Mouse (Mus musculus): ENCODE data around the gene Hif3a. TPM values are rescaled to one million over a fixed set of nuclear protein-coding genes. Genes with fewer than 3 reads are reported as not detected.

The Hif3a gene
- polyA plus RNA-seq, 1 experiment from 2014 or later = 36.4 TPM

- no peak overlapping the region for H3K4me3 ChIP-seq
- H3K4me1 ChIP-seq (replicated peaks) = peaks cover 18% of the 10 kb centered on the region
- no peak overlapping the region for H3K4me2 ChIP-seq
- no peak overlapping the region for H3K9ac ChIP-seq
- no peaks in the 10 kb centered on the region for H3K9me3 ChIP-seq (replicated peaks)
- no peaks in the 10 kb centered on the region for H3K27me3 ChIP-seq
- no peak for ATAC-seq (replicated peaks; ENCODE audit: insufficient number of reproducible peaks, insufficient read depth, low FRiP score, low read depth)
- H3K27ac ChIP-seq = no peak overlapping the region
- no peaks in the 10 kb centered on the region for H3K36me3 ChIP-seq
These were observed 4.8 kb upstream of the Hif3a start for GRCm38 (mm10) chr7:17067000-17067399.

GRCm38 (mm10) chr7:17066412-17066811 is 4.2 kb upstream of the Hif3a start:
- Histone ChIP-seq H3K4me2 (no peak overlapping the region), H3K4me3 (no peak overlapping the region), H3K27me3 (no peaks in the 10 kb centered on the region), H3K9me3 (replicated peaks) (no peaks in the 10 kb centered on the region), H3K36me3 (no peaks in the 10 kb centered on the region), H3K27ac (no peak overlapping the region), H3K9ac (no peak overlapping the region), H3K4me1 (replicated peaks) (peaks cover 18% of the 10 kb centered on the region)
- 6% methylated on average over 2 of the region's 2 CpGs for WGBS
- no peak for ATAC-seq (replicated peaks; ENCODE audit: insufficient number of reproducible peaks, insufficient read depth, low FRiP score, low read depth)

GRCm38 (mm10) chr7:17065620-17066019 is 3.4 kb upstream of the Hif3a start:
- WGBS = 74% methylated on average over 9 of the region's 9 CpGs
- H3K9ac ChIP-seq = no peak overlapping the region
- no peak overlapping the region for H3K27ac ChIP-seq
- no peaks in the 10 kb centered on the region for H3K36me3 ChIP-seq
- no peaks in the 10 kb centered on the region for H3K9me3 ChIP-seq (replicated peaks)
- H3K4me3 ChIP-seq = no peak overlapping the region
- ATAC-seq (replicated peaks; ENCODE audit: insufficient number of reproducible peaks, insufficient read depth, low FRiP score, low read depth) = no peak
- H3K4me1 ChIP-seq (replicated peaks) = peaks cover 26% of the 10 kb centered on the region
- no peak overlapping the region for H3K4me2 ChIP-seq
- H3K27me3 ChIP-seq = no peaks in the 10 kb centered on the region

- Histone ChIP-seq H3K9ac (peak overlapping the region; percentile 77), H3K27ac (peak overlapping the region; percentile 96), H3K36me3 (no peaks in the 10 kb centered on the region), H3K4me2 (peak overlapping the region; percentile 71), H3K9me3 (replicated peaks) (no peaks in the 10 kb centered on the region), H3K27me3 (no peaks in the 10 kb centered on the region), H3K4me1 (replicated peaks) (peaks cover 49% of the 10 kb centered on the region), H3K4me3 (peak overlapping the region; percentile 78)
- no peak for ATAC-seq (replicated peaks; ENCODE audit: insufficient number of reproducible peaks, insufficient read depth, low FRiP score, low read depth)
- 11% methylated on average over 11 of the region's 11 CpGs for WGBS
These were observed 618 bp upstream of the Hif3a start for GRCm38 (mm10) chr7:17062845-17063244.

GRCm38 (mm10) chr7:17060782-17061605 is 1.2 kb downstream of the Hif3a start:
- H3K36me3 ChIP-seq = no peaks in the 10 kb centered on the region
- no peaks in the 10 kb centered on the region for H3K9me3 ChIP-seq (replicated peaks)
- peaks cover 58% of the 10 kb centered on the region for H3K4me1 ChIP-seq (replicated peaks)
- peak overlapping the region; percentile 71 for H3K4me2 ChIP-seq
- peak overlapping the region; percentile 96 for H3K27ac ChIP-seq
- no peaks in the 10 kb centered on the region for H3K27me3 ChIP-seq
- peak overlapping the region; percentile 77 for H3K9ac ChIP-seq
- 48% methylated on average over 22 of the region's 22 CpGs for WGBS
- peak overlapping the region; percentile 78 for H3K4me3 ChIP-seq
- peak; percentile 5 for ATAC-seq (replicated peaks; ENCODE audit: insufficient number of reproducible peaks, insufficient read depth, low FRiP score, low read depth)

GRCm38 (mm10) chr7:17060031-17060781 is 2.0 kb downstream of the Hif3a start:
- Histone ChIP-seq H3K36me3 (peaks cover 1% of the 10 kb centered on the region; the same call in 1 of the 2 replicates), H3K27ac (peak overlapping the region; percentile 96), H3K9me3 (replicated peaks) (no peaks in the 10 kb centered on the region), H3K27me3 (no peaks in the 10 kb centered on the region), H3K9ac (peak overlapping the region; percentile 77), H3K4me2 (peak overlapping the region; percentile 71), H3K4me1 (replicated peaks) (peaks cover 63% of the 10 kb centered on the region), H3K4me3 (peak overlapping the region; percentile 78)
- 17% methylated on average over 9 of the region's 9 CpGs for WGBS
- peak; percentile 45 for ATAC-seq (replicated peaks; ENCODE audit: insufficient number of reproducible peaks, insufficient read depth, low FRiP score, low read depth)

- Histone ChIP-seq H3K27me3 (no peaks in the 10 kb centered on the region), H3K27ac (peak overlapping the region; percentile 96), H3K9me3 (replicated peaks) (no peaks in the 10 kb centered on the region), H3K4me2 (peak overlapping the region; percentile 71), H3K4me3 (peak overlapping the region; percentile 78), H3K9ac (peak overlapping the region; percentile 39), H3K4me1 (replicated peaks) (peaks cover 63% of the 10 kb centered on the region), H3K36me3 (peaks cover 9% of the 10 kb centered on the region)
- ATAC-seq (replicated peaks; ENCODE audit: insufficient number of reproducible peaks, insufficient read depth, low FRiP score, low read depth) = no peak
- WGBS = 51% methylated on average over 3 of the region's 3 CpGs
These were observed 2.8 kb downstream of the Hif3a start for GRCm38 (mm10) chr7:17059463-17059844.

GRCm38 (mm10) chr7:17058816-17059462 is 3.3 kb downstream of the Hif3a start:
- Histone ChIP-seq H3K27ac (peak overlapping the region; percentile 96), H3K4me1 (replicated peaks) (peaks cover 63% of the 10 kb centered on the region), H3K36me3 (peaks cover 14% of the 10 kb centered on the region), H3K27me3 (no peaks in the 10 kb centered on the region), H3K9me3 (replicated peaks) (no peaks in the 10 kb centered on the region), H3K9ac (peak overlapping the region; percentile 39), H3K4me3 (peak overlapping the region; percentile 78), H3K4me2 (peak overlapping the region; percentile 71)
- no peak for ATAC-seq (replicated peaks; ENCODE audit: insufficient number of reproducible peaks, insufficient read depth, low FRiP score, low read depth)
- WGBS = 24% methylated on average over 8 of the region's 8 CpGs

- Histone ChIP-seq H3K9me3 (replicated peaks) (no peaks in the 10 kb centered on the region), H3K27ac (peak overlapping the region; percentile 96), H3K4me1 (replicated peaks) (peaks cover 59% of the 10 kb centered on the region), H3K4me2 (peak overlapping the region; percentile 71), H3K27me3 (no peaks in the 10 kb centered on the region), H3K9ac (peak overlapping the region; percentile 45), H3K4me3 (peak overlapping the region; percentile 26), H3K36me3 (peaks cover 22% of the 10 kb centered on the region)
- peak; percentile 89 for ATAC-seq (replicated peaks; ENCODE audit: insufficient number of reproducible peaks, insufficient read depth, low FRiP score, low read depth)
- WGBS = under 1% methylated on average over 16 of the region's 16 CpGs
These were observed 4.0 kb downstream of the Hif3a start for GRCm38 (mm10) chr7:17058071-17058689.

GRCm38 (mm10) chr7:17056601-17057523 is 5.4 kb downstream of the Hif3a start:
- Histone ChIP-seq H3K27me3 (no peaks in the 10 kb centered on the region), H3K4me2 (peak overlapping the region; percentile 71), H3K36me3 (peaks cover 27% of the 10 kb centered on the region), H3K9ac (peak overlapping the region; percentile 65), H3K9me3 (replicated peaks) (no peaks in the 10 kb centered on the region), H3K4me3 (peak overlapping the region; percentile 53), H3K4me1 (replicated peaks) (peaks cover 52% of the 10 kb centered on the region), H3K27ac (peak overlapping the region; percentile 96)
- WGBS = 21% methylated on average over 14 of the region's 14 CpGs
- ATAC-seq (replicated peaks; ENCODE audit: insufficient number of reproducible peaks, insufficient read depth, low FRiP score, low read depth) = peak; percentile 8; the same call in 1 of the 2 replicates
